Comparison of ENCODE assay signal across 9 mouse cellular contexts in the genomic region with DNA sequence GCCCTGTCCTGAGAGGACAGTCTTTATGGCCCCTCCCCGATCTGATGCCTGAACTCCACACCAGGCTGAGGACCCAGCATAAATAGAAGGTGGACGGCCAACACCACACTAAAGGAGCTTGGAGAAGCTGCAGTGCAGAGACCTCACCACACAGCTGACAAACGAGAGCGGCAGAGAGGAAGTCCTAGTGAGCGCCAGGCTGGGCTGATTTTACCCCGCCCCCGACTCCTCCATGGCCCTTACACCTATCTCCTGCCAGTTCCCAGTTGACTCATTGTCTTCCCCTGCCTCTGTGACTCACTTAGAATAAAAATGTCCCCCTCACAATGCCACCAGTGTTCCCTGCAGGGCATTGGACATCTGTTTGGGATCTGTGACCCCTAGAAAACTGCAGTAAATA. TPM values are rescaled to one million over a fixed set of nuclear protein-coding genes. Genes with fewer than 3 reads are reported as not detected.
DNase-seq lines count a peak whose midpoint lies in the region; ATAC-seq and TF ChIP-seq lines count a peak whose summit lies in the region.
"Had no signal": no experiment of that assay in that cellular context is flagged by ENCODE, and none has a peak within 500 bp of the region (broad histone marks: within the 10 kb centered on the region; RNA-seq: fewer than 3 reads in every experiment).

No protein-coding gene starts in this region.

- H3K9ac ChIP-seq in liver, embryonic 11.5 days (ENCODE audit: low read depth, low read length), result no peak overlapping the region
- no peak overlapping the region for H3K9ac ChIP-seq in liver, embryonic 12.5 days
- H3K9ac ChIP-seq in heart, postnatal 0 days (replicated peaks; ENCODE audit: low read depth, low read length), result no peak overlapping the region
- H3K9ac ChIP-seq in midbrain, embryonic 13.5 days (replicated peaks), result no peak overlapping the region

- H3K27ac ChIP-seq in liver, embryonic 11.5 days (ENCODE audit: low read depth, low read length), result no peak overlapping the region
- H3K27ac ChIP-seq in liver, embryonic 12.5 days, result no peak overlapping the region
- H3K27ac ChIP-seq in heart, postnatal 0 days (ENCODE audit: low read depth), result no peak overlapping the region
- H3K27ac ChIP-seq in midbrain, embryonic 13.5 days, result no peak overlapping the region

- H3K36me3 ChIP-seq in liver, embryonic 11.5 days (ENCODE audit: control insufficient read depth, insufficient read depth, low read length), result no peaks in the 10 kb centered on the region
- no peaks in the 10 kb centered on the region for H3K36me3 ChIP-seq in liver, embryonic 12.5 days
- H3K36me3 ChIP-seq in heart, postnatal 0 days (replicated peaks; ENCODE audit: control insufficient read depth, insufficient read depth, low read length), result no peaks in the 10 kb centered on the region
- no peaks in the 10 kb centered on the region for H3K36me3 ChIP-seq in myocyte (ENCODE audit: control insufficient read depth, insufficient read depth)
- H3K36me3 ChIP-seq in midbrain, embryonic 13.5 days, result no peaks in the 10 kb centered on the region

- no peaks in the 10 kb centered on the region for H3K79me2 ChIP-seq in myocyte (ENCODE audit: control insufficient read depth, insufficient read depth)

- 21% methylated on average over 7 of the region's 7 CpGs for WGBS in liver, embryonic 11.5 days
- 12% methylated on average over 7 of the region's 7 CpGs for WGBS in liver, embryonic 12.5 days (ENCODE audit: insufficient replicate concordance)
- WGBS in heart, postnatal 0 days, result 26% methylated on average over 7 of the region's 7 CpGs
- WGBS in midbrain, embryonic 13.5 days, result 57% methylated on average over 7 of the region's 7 CpGs

- TF ChIP-seq CTCF in heart, postnatal 0 days (IDR thresholded peaks at IDR 0.05; ENCODE audit: low read depth), result no peak

- H3K4me3 ChIP-seq in liver, embryonic 11.5 days (ENCODE audit: low read depth, low read length), result no peak overlapping the region
- H3K4me3 ChIP-seq in liver, embryonic 12.5 days, result no peak overlapping the region
- H3K4me3 ChIP-seq in heart, postnatal 0 days (ENCODE audit: low read depth, low read length), result no peak overlapping the region
- H3K4me3 ChIP-seq in myocyte, result no peak overlapping the region
- H3K4me3 ChIP-seq in midbrain, embryonic 13.5 days (replicated peaks), result no peak overlapping the region

- no peak for ATAC-seq in liver, embryonic 11.5 days (replicated peaks; ENCODE audit: low FRiP score)
- ATAC-seq in liver, embryonic 12.5 days, result no peak
- no peak for ATAC-seq in heart, postnatal 0 days (ENCODE audit: insufficient read depth, low read depth)
- ATAC-seq in midbrain, embryonic 13.5 days, result no peak

- peaks cover 8% of the 10 kb centered on the region for H3K4me1 ChIP-seq in liver, embryonic 11.5 days (replicated peaks; ENCODE audit: control insufficient read depth, insufficient read depth, low read length)
- peaks cover 6% of the 10 kb centered on the region; the same call in 1 of the 2 replicates for H3K4me1 ChIP-seq in liver, embryonic 12.5 days
- peaks cover 11% of the 10 kb centered on the region for H3K4me1 ChIP-seq in heart, postnatal 0 days (ENCODE audit: control insufficient read depth, insufficient read depth)
- H3K4me1 ChIP-seq in midbrain, embryonic 13.5 days (replicated peaks), result peaks cover 31% of the 10 kb centered on the region

- TF ChIP-seq POLR2A in myocyte (IDR thresholded peaks at IDR 0.05; ENCODE audit: insufficient read length, low read depth), result no peak

- H3ac ChIP-seq in myocyte (ENCODE audit: control insufficient read depth, insufficient read length), result no peak overlapping the region

- DNase-seq in adrenal gland, adult 2 months, result peak; percentile 71
- DNase-seq in adrenal gland, postnatal 4 days (ENCODE audit: low spot score in 2 of 2), result no peak
- peak; percentile 31 for DNase-seq in liver, embryonic 11.5 days (ENCODE audit: low spot score)
- DNase-seq in heart, postnatal 0 days (ENCODE audit: low spot score), result peak; percentile 12
- DNase-seq in cerebellum, postnatal 4 days (ENCODE audit: low spot score in 2 of 2), result no peak

- no peak for TF ChIP-seq EP300 in heart, postnatal 0 days (IDR thresholded peaks at IDR 0.05; ENCODE audit: low read depth)

- no peak overlapping the region for H3K4me2 ChIP-seq in liver, embryonic 11.5 days
- no peak overlapping the region for H3K4me2 ChIP-seq in liver, embryonic 12.5 days
- H3K4me2 ChIP-seq in heart, postnatal 0 days (ENCODE audit: low read depth, low read length), result no peak overlapping the region
- H3K4me2 ChIP-seq in myocyte (ENCODE audit: low read depth), result peak overlapping the region; percentile 5
- H3K4me2 ChIP-seq in midbrain, embryonic 13.5 days (replicated peaks), result no peak overlapping the region

- H3K9me3 ChIP-seq in liver, embryonic 11.5 days (ENCODE audit: control insufficient read depth, low read length), result no peaks in the 10 kb centered on the region
- H3K9me3 ChIP-seq in liver, embryonic 12.5 days (replicated peaks), result no peaks in the 10 kb centered on the region
- no peaks in the 10 kb centered on the region for H3K9me3 ChIP-seq in heart, postnatal 0 days (replicated peaks; ENCODE audit: control insufficient read depth, low read length)
- H3K9me3 ChIP-seq in midbrain, embryonic 13.5 days, result no peaks in the 10 kb centered on the region

- H3K27me3 ChIP-seq in liver, embryonic 11.5 days (replicated peaks; ENCODE audit: control insufficient read depth, insufficient read depth, low read length), result 0 out of 2 replicates have a peak, but pooled peaks cover 2% of the 10 kb centered on the region
- H3K27me3 ChIP-seq in liver, embryonic 12.5 days (replicated peaks), result peaks cover 8% of the 10 kb centered on the region; the same call in 1 of the 2 replicates
- H3K27me3 ChIP-seq in heart, postnatal 0 days (ENCODE audit: control insufficient read depth, insufficient read depth, low read length), result no peaks in the 10 kb centered on the region; the same call in none of the 2 replicates
- peaks cover 6% of the 10 kb centered on the region for H3K27me3 ChIP-seq in myocyte (ENCODE audit: control insufficient read depth, insufficient read depth, insufficient read length)
- H3K27me3 ChIP-seq in midbrain, embryonic 13.5 days, result peaks cover 15% of the 10 kb centered on the region; the same call in 1 of the 2 replicates

TF ChIP-seq in myocyte, 11 proteins besides CTCF, POLR2A, EP300 and RAD21:
- no peak for TF ChIP-seq SRF (IDR thresholded peaks at IDR 0.05; ENCODE audit: control insufficient read depth, insufficient read length, low read depth)
- no peak for TF ChIP-seq MYOG (IDR thresholded peaks at IDR 0.05; ENCODE audit: control insufficient read depth in 1 of 3, insufficient read depth in 1 of 3, insufficient read length in 2 of 3, low read depth in 2 of 3)

RNA-seq across cellular contexts. Expression of gene Tmem247, which starts 13.6 kb away (rescaled TPM):
- total RNA-seq in adrenal gland, adult 2 months (2021), result not detected
- not detected in 2 replicates for polyA plus RNA-seq in adrenal gland, adult 2 months (2012; rRNA removed)
- total RNA-seq in adrenal gland, postnatal 4 days (2021), result not detected
- not detected in 2 replicates for polyA plus RNA-seq in liver, embryonic 11.5 days (2014; fragmentation: Nextera tagmentation; extraction: Ambion mirVana)
- polyA plus RNA-seq in liver, embryonic 12.5 days (2016; fragmentation: Nextera tagmentation; extraction: Ambion mirVana), result not detected in 2 replicates
- total RNA-seq in heart, postnatal 0 days (2014; rRNA removed; ENCODE audit: low replicate concordance), result not detected in 2 replicates
- polyA plus RNA-seq in heart, postnatal 0 days (2015; fragmentation: Nextera tagmentation; extraction: Ambion mirVana), result not detected in 2 replicates
- not detected for polyA plus RNA-seq in myocyte (2012; fragmentation: generic; extraction: Trizol)
- polyA plus RNA-seq in midbrain, embryonic 13.5 days (2015; fragmentation: Nextera tagmentation; extraction: Ambion mirVana), result not detected in 2 replicates
- polyA plus RNA-seq: cortical plate, adult 2 months had no signal

RNA-seq across cellular contexts. Expression of gene Atp6v1e2, which starts 44.1 kb away (rescaled TPM):
- not detected for total RNA-seq in adrenal gland, adult 2 months (2021)
- not detected in 2 replicates for polyA plus RNA-seq in adrenal gland, adult 2 months (2012; rRNA removed)
- total RNA-seq in adrenal gland, postnatal 4 days (2021), result not detected
- polyA plus RNA-seq in liver, embryonic 11.5 days (2014; fragmentation: Nextera tagmentation; extraction: Ambion mirVana), result not detected in 2 replicates
- not detected in 2 replicates for polyA plus RNA-seq in liver, embryonic 12.5 days (2016; fragmentation: Nextera tagmentation; extraction: Ambion mirVana)
- not detected in 2 replicates for total RNA-seq in heart, postnatal 0 days (2014; rRNA removed; ENCODE audit: low replicate concordance)
- not detected in 2 replicates for polyA plus RNA-seq in heart, postnatal 0 days (2015; fragmentation: Nextera tagmentation; extraction: Ambion mirVana)
- polyA plus RNA-seq in myocyte (2012; fragmentation: generic; extraction: Trizol), result not detected
- polyA plus RNA-seq in midbrain, embryonic 13.5 days (2015; fragmentation: Nextera tagmentation; extraction: Ambion mirVana), result not detected in 2 replicates
- polyA plus RNA-seq: cortical plate, adult 2 months had no signal

RNA-seq across cellular contexts. Expression of gene Rhoq, which starts 59.3 kb away (rescaled TPM):
- total RNA-seq in adrenal gland, adult 2 months (2021), result 100 to 1,000 TPM; 100 to 101 TPM
- polyA plus RNA-seq in adrenal gland, adult 2 months (2012; rRNA removed), result 34.9 and 42.3 TPM in 2 replicates
- 10 to 100 TPM; 46.0 to 46.9 TPM for total RNA-seq in adrenal gland, postnatal 4 days (2021)
- 5.2 and 6.5 TPM in 2 replicates for polyA plus RNA-seq in liver, embryonic 11.5 days (2014; fragmentation: Nextera tagmentation; extraction: Ambion mirVana)
- 2.7 and 3.6 TPM in 2 replicates for polyA plus RNA-seq in liver, embryonic 12.5 days (2016; fragmentation: Nextera tagmentation; extraction: Ambion mirVana)
- 67.4 and 74.6 TPM in 2 replicates for total RNA-seq in heart, postnatal 0 days (2014; rRNA removed; ENCODE audit: low replicate concordance)
- polyA plus RNA-seq in heart, postnatal 0 days (2015; fragmentation: Nextera tagmentation; extraction: Ambion mirVana), result 17.6 and 18.7 TPM in 2 replicates
- polyA plus RNA-seq in myocyte (2012; fragmentation: generic; extraction: Trizol), result 60.0 TPM
- polyA plus RNA-seq in midbrain, embryonic 13.5 days (2015; fragmentation: Nextera tagmentation; extraction: Ambion mirVana), result 6.5 and 7.0 TPM in 2 replicates

Comparison
In these comparisons a context has a peak if more than half of its experiments do, and no peak if none do; other contexts are left out.
1. DNase-seq: peak in adrenal gland, adult 2 months (single experiment), liver, embryonic 11.5 days (single experiment) and heart, postnatal 0 days (single experiment); none in adrenal gland, postnatal 4 days (0 of 2) and cerebellum, postnatal 4 days (0 of 2).